Mouse (Mus musculus) brain, embryonic 18.5 days (tissue): ENCODE results near the gene Lmbr1.

Experiments used
- DNase-seq: peaks from one replicate; pipeline ENCODE4 v3.0.0-alpha.2; 2012; ENCODE audit warnings: low read depth, low spot score

Lmbr1 gene

GRCm38 (mm10) chr5:29253876-29254275 is 124.3 kb downstream of the Lmbr1 start:
- DNase-seq, result no peak

GRCm38 (mm10) chr5:29251496-29251873 is 126.7 kb downstream of the Lmbr1 start:
- DNase-seq, result no peak

GRCm38 (mm10) chr5:29250795-29251495 is 127.2 kb downstream of the Lmbr1 start:
- no peak for DNase-seq

DNA sequence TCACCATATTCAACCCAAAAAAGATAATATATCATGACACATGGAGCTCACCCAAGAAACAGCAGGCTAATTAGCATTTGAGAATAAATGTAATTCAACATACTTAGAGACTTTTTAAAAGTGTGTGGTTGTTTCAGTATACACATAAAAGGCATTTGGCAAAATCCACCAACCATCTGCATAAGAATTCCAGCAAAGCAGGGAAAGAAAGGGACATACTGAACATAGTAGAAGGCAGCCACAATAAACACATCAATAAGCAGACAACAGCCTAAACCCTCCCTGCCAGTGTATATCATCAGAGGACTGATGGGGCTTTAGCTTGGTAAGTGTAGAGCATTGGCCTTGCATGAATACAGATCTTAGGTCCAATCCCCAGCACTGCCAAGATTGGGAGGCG is 133.4 kb downstream of the Lmbr1 start:
- peak; percentile 22 for DNase-seq

GRCm38 (mm10) chr5:29238379-29238778 is 139.8 kb downstream of the Lmbr1 start:
- no peak for DNase-seq

GRCm38 (mm10) chr5:29230481-29230880 is 147.7 kb downstream of the Lmbr1 start:
- DNase-seq, result no peak

GRCm38 (mm10) chr5:29224089-29224488 is 154.1 kb downstream of the Lmbr1 start:
- DNase-seq, result no peak

DNA sequence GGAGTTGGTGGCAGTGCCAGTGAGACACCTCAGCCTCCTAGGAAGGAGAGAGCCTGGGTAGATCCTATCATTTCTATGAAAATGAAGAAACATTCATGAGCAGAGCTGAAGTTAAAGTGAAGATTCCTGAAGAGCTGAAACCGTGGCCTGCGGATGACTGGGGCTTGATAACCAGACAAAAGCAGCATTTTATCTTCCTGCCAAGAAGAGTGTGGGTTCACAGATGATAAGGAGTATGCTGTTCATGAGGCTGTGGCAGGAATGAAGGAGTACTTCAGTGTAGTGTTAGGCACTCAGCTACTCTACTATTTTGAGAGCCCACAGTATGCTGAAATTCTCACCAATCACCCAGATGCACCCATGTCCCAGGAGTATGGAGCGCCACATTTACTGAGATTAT is 160.2 kb downstream of the Lmbr1 start:
- no peak for DNase-seq

- no peak for DNase-seq
Observed at GRCm38 (mm10) chr5:29211980-29212555, 166.1 kb downstream of the Lmbr1 start.

- no peak for DNase-seq
Observed at GRCm38 (mm10) chr5:29205690-29206089, 172.5 kb downstream of the Lmbr1 start.

GRCm38 (mm10) chr5:29199868-29200267 is 178.3 kb downstream of the Lmbr1 start:
- no peak for DNase-seq

DNA sequence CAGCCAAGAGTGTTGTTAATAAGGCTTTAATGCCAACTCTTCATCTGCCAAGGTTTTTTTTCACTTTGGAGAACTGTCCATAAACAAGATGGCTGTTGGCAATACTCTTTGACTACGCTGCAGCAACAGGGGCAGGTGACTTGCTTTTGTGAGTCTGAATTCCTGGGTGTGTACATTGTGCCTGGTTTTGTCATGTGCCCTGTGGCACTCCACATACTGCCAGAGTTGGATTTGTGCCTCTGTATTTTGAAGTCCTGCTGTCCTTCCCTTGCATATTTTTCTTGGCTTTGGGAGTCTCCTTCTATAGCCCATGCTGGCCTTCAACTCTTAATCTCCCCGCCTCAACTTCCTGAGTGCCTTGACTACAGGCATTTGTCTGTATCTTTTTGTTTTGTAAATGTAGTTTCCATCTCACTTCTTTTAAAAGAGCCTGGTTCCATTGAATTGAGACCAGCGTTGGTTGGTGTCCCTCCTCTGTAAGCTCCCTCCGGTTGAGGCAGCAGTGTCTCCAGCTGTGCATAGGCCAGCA is 179.2 kb downstream of the Lmbr1 start:
- no peak for DNase-seq

- no peak for DNase-seq
Observed at GRCm38 (mm10) chr5:29197187-29197586, 181.0 kb downstream of the Lmbr1 start.

- DNase-seq, result no peak
Observed at GRCm38 (mm10) chr5:29196264-29196658, 181.9 kb downstream of the Lmbr1 start.

- DNase-seq, result peak; percentile 87
Observed at GRCm38 (mm10) chr5:29195570-29196263, 182.5 kb downstream of the Lmbr1 start, which contains the start of gene Rnf32. Rnf32 (plus strand) TSS chr5:29195992.

- DNase-seq, result no peak
Observed at GRCm38 (mm10) chr5:29195231-29195569, 183.0 kb downstream of the Lmbr1 start.

DNA sequence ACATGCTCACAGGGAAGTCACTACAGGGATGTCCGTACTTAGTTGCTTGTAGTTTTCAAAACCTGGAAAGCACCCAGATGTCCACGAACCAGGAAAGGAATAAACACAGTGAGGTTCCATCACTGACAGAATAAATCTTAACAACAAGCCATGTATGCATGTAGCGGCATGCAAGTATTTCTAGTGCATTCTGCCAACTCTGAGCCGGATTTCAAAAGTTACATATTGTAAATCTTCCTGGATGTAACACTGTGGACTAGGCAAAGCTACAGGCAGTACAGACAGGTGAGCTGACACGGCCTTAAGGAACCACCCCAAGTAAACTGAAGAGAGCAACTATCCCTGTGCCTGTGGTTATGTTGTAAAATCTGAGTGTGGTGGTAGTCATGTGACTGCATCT is 191.4 kb downstream of the Lmbr1 start:
- DNase-seq, result no peak
